Mouse (Mus musculus) testis, adult 2 months (tissue): ENCODE measurements around the gene Hsd17b11.

Source experiments
- CTCF ChIP-seq: fragments of 200-500 bp; IDR thresholded peaks from 2 replicates; pipeline ENCODE4 v1.5.1; 2012; ENCODE audit warnings: low read depth, mild to moderate bottlenecking, inconsistent platforms, low read length, moderate library complexity; ENCODE audit not compliant: control insufficient read depth, insufficient read depth, insufficient replicate concordance
- POLR2A ChIP-seq: fragments of 200-500 bp; IDR thresholded peaks from 2 replicates; pipeline ENCODE4 v1.6.1; 2012; ENCODE audit warnings: low read depth, mild to moderate bottlenecking, inconsistent platforms, low read length, moderate library complexity; ENCODE audit not compliant: control insufficient read depth

DNA sequence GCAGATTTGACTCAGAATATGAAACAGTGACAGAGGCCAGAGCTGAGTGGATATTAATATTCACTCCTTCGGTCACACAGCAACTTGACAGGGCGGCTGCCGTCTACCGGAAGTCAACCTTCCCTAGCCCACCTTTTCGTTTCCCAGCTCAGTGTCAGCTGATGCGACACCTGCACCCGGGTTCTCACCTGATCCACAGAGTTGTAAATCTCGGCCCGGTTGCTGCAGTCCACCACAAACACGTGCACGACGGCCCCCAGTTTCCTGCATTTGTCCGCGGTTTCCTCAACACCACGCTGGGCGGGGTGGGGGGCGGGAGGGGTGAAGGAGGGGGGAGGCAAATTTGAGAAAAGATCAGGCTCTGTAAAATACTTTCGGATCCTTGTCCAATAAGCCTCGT is 49.3 kb downstream of the Hsd17b11 start:
- TF ChIP-seq CTCF, result no peak
- no peak for TF ChIP-seq POLR2A
